Mouse (Mus musculus) adrenal gland, adult 2 months (tissue): ENCODE data around the gene Rorc. TPM values are rescaled to one million over a fixed set of nuclear protein-coding genes. Genes with fewer than 3 reads are reported as not detected.

Experiments
- DNase-seq: peaks from one replicate; pipeline ENCODE4 v3.0.0; 2021
- polyA plus RNA-seq: library from polyadenylated mRNA; depleted of rRNA; stranded (reverse); fragments of >200 nt; gene quantifications from 2 replicates; pipeline ENCODE4 v1.2.3, GENCODE M21; 2012; rRNA removed
- total RNA-seq, 2 experiments: library from RNA; stranded (reverse); gene quantifications; 2 replicates each; pipeline ENCODE4 v1.2.3; 2021

Gene Rorc
- total and polyA plus RNA-seq, 3 experiments: 17.4 to 20.5 (median 19.8) TPM

DNA sequence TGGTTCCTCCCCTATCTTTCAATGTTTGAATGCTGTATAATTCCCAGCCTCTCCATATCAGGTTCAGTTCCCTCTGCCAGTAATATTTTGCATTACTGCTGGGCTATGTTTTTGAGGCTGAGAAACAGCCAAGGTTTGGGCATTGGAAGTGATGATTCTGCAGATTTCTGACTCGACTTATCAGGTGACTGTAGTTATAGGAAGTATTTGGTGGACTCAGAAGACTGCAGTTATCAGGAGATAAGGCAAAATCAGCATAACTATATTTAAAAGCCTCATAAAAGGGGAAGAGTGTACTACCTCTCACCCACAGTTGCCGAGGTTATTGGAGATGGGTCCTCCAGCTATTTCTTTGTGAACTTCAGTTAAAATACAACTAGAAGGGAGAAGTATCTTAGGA is 58.4 kb downstream of the Rorc start:
- DNase-seq: no peak

DNA sequence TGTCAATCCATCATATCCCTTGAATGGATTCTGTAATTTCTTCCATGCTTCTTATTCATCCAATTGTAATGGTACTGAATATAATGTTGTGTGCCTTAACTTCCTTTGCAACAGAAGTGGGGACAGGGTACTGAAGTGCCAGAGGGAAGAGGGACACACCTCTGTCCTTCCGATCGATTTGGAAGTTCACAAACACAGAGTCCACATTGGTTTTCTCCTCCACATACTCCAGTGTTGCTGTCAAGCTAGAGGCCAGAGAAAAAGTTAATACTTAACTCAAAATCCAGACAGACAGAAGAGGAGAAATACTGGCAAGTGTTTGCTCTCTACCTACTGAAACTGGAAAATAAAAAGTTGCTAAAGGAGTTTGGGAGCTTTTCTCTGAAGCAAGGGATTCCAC is 61.7 kb downstream of the Rorc start:
- DNase-seq: no peak

DNA sequence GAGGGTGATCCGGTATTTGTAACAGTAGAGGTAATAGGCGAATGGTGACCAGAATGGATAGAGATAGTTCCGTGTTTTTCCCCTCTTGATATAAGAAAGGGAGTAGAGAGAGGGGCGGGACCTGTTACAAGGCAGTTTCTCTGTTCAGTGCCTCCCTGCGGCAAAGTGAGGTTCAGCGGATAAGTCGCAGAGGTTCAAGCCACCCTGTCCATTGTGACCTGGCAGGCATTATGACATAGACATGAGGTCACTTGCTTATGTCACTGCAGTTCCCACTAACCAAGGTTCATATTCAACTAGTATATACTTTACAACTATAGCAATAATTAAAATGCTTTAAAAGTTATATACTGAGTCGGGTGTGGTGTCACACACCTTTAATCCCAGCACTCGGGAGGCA is 63.8 kb downstream of the Rorc start:
- no peak for DNase-seq

DNA sequence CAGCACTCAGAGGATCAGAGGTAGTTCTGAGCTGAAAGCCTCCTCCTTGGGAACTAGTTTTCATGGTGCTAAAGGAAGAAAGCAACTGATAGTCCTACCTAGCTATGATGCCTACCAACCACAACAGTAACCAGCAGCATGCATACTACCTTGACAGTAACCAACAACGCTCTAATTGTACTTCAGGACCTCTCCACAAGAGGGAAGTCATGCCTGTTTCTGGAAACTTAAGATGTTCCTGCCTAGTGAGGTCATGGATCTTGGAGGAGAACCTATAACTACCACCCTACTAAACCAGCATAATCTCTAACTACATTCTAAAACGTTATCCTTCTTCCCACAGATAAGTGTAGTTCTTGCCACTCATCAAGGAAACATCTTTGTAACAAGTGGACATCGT is 68.6 kb downstream of the Rorc start:
- no peak for DNase-seq

DNA sequence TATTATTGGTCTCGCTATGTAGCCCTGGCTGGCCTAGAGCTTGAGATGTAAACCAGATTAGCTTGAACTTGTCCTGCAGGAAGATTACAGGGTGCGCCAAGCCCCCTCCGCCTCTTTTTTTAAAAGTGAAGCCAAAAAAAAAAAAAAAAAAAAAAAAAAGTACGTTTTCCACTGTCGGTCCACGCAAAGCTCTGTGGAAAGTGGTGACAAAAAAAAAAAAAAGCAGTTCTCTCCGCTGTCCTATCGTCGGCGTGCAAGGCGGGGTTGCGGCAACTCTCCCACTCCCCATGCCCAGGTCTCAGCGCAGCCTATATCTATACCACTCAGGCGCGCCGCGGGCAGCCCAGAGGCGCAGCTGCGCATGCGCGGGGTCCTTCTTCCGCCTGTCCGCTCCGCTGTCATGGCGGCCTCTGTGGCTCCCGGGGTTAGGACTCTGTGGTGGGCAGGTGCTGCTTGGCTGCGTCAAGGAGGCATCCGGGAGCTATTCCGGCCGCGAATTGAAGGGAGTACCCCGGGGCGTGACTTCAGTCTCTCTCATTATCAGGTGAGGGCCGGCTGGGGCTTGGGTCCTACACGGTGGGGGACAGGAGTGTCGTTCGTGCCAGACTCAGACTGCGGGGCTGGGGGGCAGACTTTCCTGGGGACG is 70.5 kb downstream of the Rorc start, which contains the start of gene Mrpl9:
Gene Mrpl9 (plus strand): TSS at position 368 of the 646 bp plus-strand sequence.
- DNase-seq: peak; percentile 95

DNA sequence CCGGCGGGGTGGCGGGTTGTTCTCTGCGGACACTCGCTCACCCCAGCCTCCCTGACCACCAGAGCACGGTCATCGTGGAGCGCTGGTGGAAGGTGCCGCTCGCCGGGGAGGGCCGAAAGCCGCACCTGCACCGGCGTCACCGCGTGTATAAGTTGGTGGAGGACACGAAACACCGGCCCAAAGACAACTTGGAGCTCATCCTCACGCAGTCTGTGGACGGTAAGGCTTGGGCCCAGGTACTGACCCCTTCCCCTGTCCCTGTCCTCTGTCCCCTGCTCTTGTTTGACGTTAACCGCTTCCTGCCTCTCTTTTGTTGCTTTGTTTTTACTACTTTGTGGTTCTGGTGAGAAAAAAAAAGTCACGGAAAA is 71.0 kb downstream of the Rorc start, which contains the start of gene Oaz3:
Gene Oaz3 (minus strand): TSS at position 319 of the 368 bp plus-strand sequence.
- DNase-seq: no peak

Other genes with a start within 250 kb of the Rorc start
- gene Gm10696, start 194.6 kb upstream of the Rorc start, total RNA-seq: not detected
- not detected in 2 replicates for gene Gm10696, start 194.6 kb upstream of the Rorc start, polyA plus RNA-seq
- not detected for gene Gm5286, start 176.1 kb upstream of the Rorc start, total RNA-seq
- not detected in 2 replicates for gene Gm5286, start 176.1 kb upstream of the Rorc start, polyA plus RNA-seq
- not detected for gene Gm4778, start 108.8 kb upstream of the Rorc start, total RNA-seq
- gene Gm4778, start 108.8 kb upstream of the Rorc start, polyA plus RNA-seq: not detected in 2 replicates
- 1 to 10 TPM; 8.2 to 8.5 TPM for gene Them4, start 62.7 kb upstream of the Rorc start, total RNA-seq
- gene Them4, start 62.7 kb upstream of the Rorc start, polyA plus RNA-seq: 0.34 and 0.74 TPM in 2 replicates
- not detected for gene Them5, start 30.7 kb upstream of the Rorc start, total RNA-seq
- gene Them5, start 30.7 kb upstream of the Rorc start, polyA plus RNA-seq: not detected in 2 replicates
- under 1 TPM in 1 of 2 experiments, not detected in 1; 0.52 TPM for gene C2cd4d, start 10.4 kb upstream of the Rorc start, total RNA-seq
- 4.0 and 5.4 TPM in 2 replicates for gene C2cd4d, start 10.4 kb upstream of the Rorc start, polyA plus RNA-seq
- gene Lingo4, start 25.7 kb downstream of the Rorc start, total RNA-seq: under 1 TPM; 0.26 to 0.62 TPM
- gene Lingo4, start 25.7 kb downstream of the Rorc start, polyA plus RNA-seq: 0.22 and 0.37 TPM in 2 replicates
- gene Tdrkh, start 40.5 kb downstream of the Rorc start, total RNA-seq: 10 to 100 TPM in 1 of 2 experiments, 1 to 10 TPM in 1; 6.4 to 14.7 TPM
- gene Tdrkh, start 40.5 kb downstream of the Rorc start, polyA plus RNA-seq: 0.23 and 0.24 TPM in 2 replicates
- 10 to 100 TPM; 46.4 to 84.5 TPM for gene Mrpl9, start 70.5 kb downstream of the Rorc start, total RNA-seq
- gene Mrpl9, start 70.5 kb downstream of the Rorc start, polyA plus RNA-seq: 16.4 and 18.0 TPM in 2 replicates
- gene Oaz3, start 71.1 kb downstream of the Rorc start, total RNA-seq: under 1 TPM in 1 of 2 experiments, not detected in 1; 0.24 TPM
- gene Oaz3, start 71.1 kb downstream of the Rorc start, polyA plus RNA-seq: 0.15 TPM in 1 of 2 replicates, not detected in the other
- gene Celf3, start 105.5 kb downstream of the Rorc start, total RNA-seq: 10 to 100 TPM; 17.6 to 27.7 TPM
- 62.2 and 77.6 TPM in 2 replicates for gene Celf3, start 105.5 kb downstream of the Rorc start, polyA plus RNA-seq
- 1 to 10 TPM; 2.8 to 3.5 TPM for gene Riiad1, start 107.5 kb downstream of the Rorc start, total RNA-seq
- gene Riiad1, start 107.5 kb downstream of the Rorc start, polyA plus RNA-seq: not detected in 2 replicates
- gene Snx27, start 209.9 kb downstream of the Rorc start, total RNA-seq: 10 to 100 TPM; 40.5 to 41.9 TPM
- gene Snx27, start 209.9 kb downstream of the Rorc start, polyA plus RNA-seq: 5.4 and 5.6 TPM in 2 replicates